Mouse (Mus musculus): ENCODE results near the gene Hat1.

Hat1 gene

GRCm38 (mm10) chr2:71466103-71466502 lies 77.3 kb downstream of the Hat1 start:
- DNase-seq (ENCODE audit: low read depth): no peak

- no peak for DNase-seq (ENCODE audit: low read depth)
These were observed 78.2 kb downstream of the Hat1 start for GRCm38 (mm10) chr2:71466861-71467450.

- no peak for DNase-seq (ENCODE audit: low read depth)
These were observed 82.3 kb downstream of the Hat1 start for GRCm38 (mm10) chr2:71471094-71471493.

GRCm38 (mm10) chr2:71473830-71474229 lies 85.1 kb downstream of the Hat1 start:
- no peak for DNase-seq (ENCODE audit: low read depth)

GRCm38 (mm10) chr2:71474345-71474744 lies 85.6 kb downstream of the Hat1 start:
- DNase-seq (ENCODE audit: low read depth): no peak

GRCm38 (mm10) chr2:71475311-71475710 lies 86.6 kb downstream of the Hat1 start:
- DNase-seq (ENCODE audit: low read depth): no peak

GRCm38 (mm10) chr2:71475760-71476159 lies 87.0 kb downstream of the Hat1 start:
- DNase-seq (ENCODE audit: low read depth): no peak

- no peak for DNase-seq (ENCODE audit: low read depth)
These were observed 89.0 kb downstream of the Hat1 start for GRCm38 (mm10) chr2:71477787-71478186.

GRCm38 (mm10) chr2:71479917-71480316 lies 91.2 kb downstream of the Hat1 start:
- DNase-seq (ENCODE audit: low read depth): no peak

GRCm38 (mm10) chr2:71481825-71482224 lies 93.1 kb downstream of the Hat1 start:
- DNase-seq (ENCODE audit: low read depth): no peak

GRCm38 (mm10) chr2:71483046-71483716 lies 94.4 kb downstream of the Hat1 start:
- DNase-seq (ENCODE audit: low read depth): no peak

GRCm38 (mm10) chr2:71483717-71484066 lies 94.9 kb downstream of the Hat1 start:
- DNase-seq (ENCODE audit: low read depth): no peak

All from naive thymus-derived CD4-positive, alpha-beta T cell, adult 2 months (primary cell).